11 mouse cellular contexts compared by ENCODE assay signal in the genomic region with DNA sequence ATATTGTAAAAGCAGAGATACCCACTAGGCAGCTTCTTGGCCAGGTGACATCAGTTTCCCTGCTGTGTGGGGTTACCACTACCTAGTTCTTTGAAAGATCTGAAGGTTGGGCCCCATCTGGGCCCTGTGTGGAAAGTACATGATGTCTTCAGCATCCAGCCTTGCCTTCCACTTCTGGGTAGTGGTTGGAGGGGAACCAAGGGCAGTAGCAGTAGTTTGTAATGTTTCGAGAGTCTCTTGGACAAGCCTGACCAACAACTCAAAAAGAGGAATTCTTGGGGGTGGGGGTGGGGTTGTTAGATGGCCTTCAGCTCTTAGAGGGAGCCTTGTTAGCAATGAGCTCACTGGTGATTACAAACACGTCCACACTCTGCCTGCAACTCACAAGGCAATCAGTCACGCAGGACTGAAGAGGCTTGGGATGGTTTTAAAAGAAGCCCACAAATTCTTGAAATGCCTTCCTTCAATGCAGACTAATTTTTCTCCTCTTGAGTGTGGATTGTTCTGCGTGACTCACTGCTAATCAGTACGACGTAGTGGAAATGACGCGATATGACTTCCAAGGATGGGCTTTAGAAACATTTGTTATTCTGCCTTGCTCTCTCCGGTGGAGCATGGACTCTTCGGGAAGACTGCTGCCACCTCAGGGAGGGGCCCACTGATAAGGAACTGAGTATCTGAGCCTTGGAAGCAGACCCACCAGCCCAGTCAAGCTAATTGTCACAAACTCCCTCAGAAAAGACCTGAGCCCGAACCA.
DNase-seq lines count a peak whose midpoint lies in the region; ATAC-seq lines count a peak whose summit lies in the region.
"Had no signal": no experiment of that assay in that cellular context is flagged by ENCODE, and none has a peak within 500 bp of the region (broad histone marks: within the 10 kb centered on the region; RNA-seq: fewer than 3 reads in every experiment).

No protein-coding gene starts in this region.

- H3K36me3 ChIP-seq in intestine, embryonic 16.5 days (ENCODE audit: control insufficient read depth, insufficient read depth, low read length) = no peaks in the 10 kb centered on the region
- no peaks in the 10 kb centered on the region for H3K36me3 ChIP-seq in intestine, embryonic 15.5 days
- no peaks in the 10 kb centered on the region for H3K36me3 ChIP-seq in hindbrain, embryonic 14.5 days (replicated peaks; ENCODE audit: control insufficient read depth, insufficient read depth)
- no peaks in the 10 kb centered on the region for H3K36me3 ChIP-seq in midbrain, embryonic 16.5 days (ENCODE audit: control insufficient read depth, insufficient read depth, low read length)
- H3K36me3 ChIP-seq: embryonic facial prominence, embryonic 10.5 days; liver, embryonic 12.5 days had no signal

- H3K4me2 ChIP-seq in intestine, embryonic 16.5 days (ENCODE audit: low read depth, low read length) = no peak overlapping the region
- H3K4me2 ChIP-seq in intestine, embryonic 15.5 days (replicated peaks) = no peak overlapping the region
- H3K4me2 ChIP-seq in hindbrain, embryonic 14.5 days (replicated peaks) = no peak overlapping the region; the same call in 1 of the 2 replicates
- no peak overlapping the region for H3K4me2 ChIP-seq in midbrain, embryonic 16.5 days (ENCODE audit: low read length)
- H3K4me2 ChIP-seq: liver, embryonic 12.5 days had no signal

- no peak overlapping the region for H3K9ac ChIP-seq in intestine, embryonic 16.5 days (ENCODE audit: low read depth, low read length)
- no peak overlapping the region for H3K9ac ChIP-seq in intestine, embryonic 15.5 days
- no peak overlapping the region for H3K9ac ChIP-seq in hindbrain, embryonic 14.5 days
- no peak overlapping the region for H3K9ac ChIP-seq in midbrain, embryonic 16.5 days (ENCODE audit: low read depth, low read length)
- H3K9ac ChIP-seq: liver, embryonic 12.5 days had no signal

- H3K27ac ChIP-seq in intestine, embryonic 16.5 days (ENCODE audit: low read length) = no peak overlapping the region
- H3K27ac ChIP-seq in intestine, embryonic 15.5 days = no peak overlapping the region
- no peak overlapping the region for H3K27ac ChIP-seq in hindbrain, embryonic 14.5 days
- H3K27ac ChIP-seq in midbrain, embryonic 16.5 days (ENCODE audit: low read length) = no peak overlapping the region
- H3K27ac ChIP-seq: liver, embryonic 12.5 days had no signal

- 0 out of 2 replicates have a peak, but pooled peaks have one; percentile 7 for ATAC-seq in intestine, embryonic 16.5 days
- no peak for ATAC-seq in intestine, embryonic 15.5 days
- ATAC-seq in hindbrain, embryonic 14.5 days (ENCODE audit: low FRiP score) = 0 out of 2 replicates have a peak, but pooled peaks have one; percentile 27
- peak; percentile 44 for ATAC-seq in midbrain, embryonic 16.5 days
- ATAC-seq: activated CD4-positive, CD25-positive, alpha-beta regulatory T cell, adult 4 months; liver, embryonic 12.5 days had no signal

- DNase-seq in adrenal gland, adult 2 months = peak; percentile 24
- no peak for DNase-seq in adrenal gland, postnatal 4 days (ENCODE audit: low spot score in 2 of 2)
- peak; percentile 24 for DNase-seq in hindbrain, embryonic 14.5 days (ENCODE audit: low spot score)
- DNase-seq in thymus, adult 18-20 months = no peak
- no peak for DNase-seq in cerebellum, adult 9-10 months

- H3K4me1 ChIP-seq in intestine, embryonic 16.5 days (ENCODE audit: control insufficient read depth, insufficient read depth, low read length) = no peaks in the 10 kb centered on the region
- no peaks in the 10 kb centered on the region for H3K4me1 ChIP-seq in intestine, embryonic 15.5 days (replicated peaks)
- H3K4me1 ChIP-seq in hindbrain, embryonic 14.5 days (replicated peaks; ENCODE audit: control insufficient read depth, insufficient read depth, low read length) = 0 out of 2 replicates have a peak, but pooled peaks cover 4% of the 10 kb centered on the region
- peaks cover 6% of the 10 kb centered on the region; the same call in 1 of the 2 replicates for H3K4me1 ChIP-seq in midbrain, embryonic 16.5 days (ENCODE audit: control insufficient read depth, insufficient read depth, low read length)
- H3K4me1 ChIP-seq: liver, embryonic 12.5 days had no signal

- no peaks in the 10 kb centered on the region for H3K27me3 ChIP-seq in intestine, embryonic 16.5 days (replicated peaks; ENCODE audit: control insufficient read depth, insufficient read depth, low read length)
- no peaks in the 10 kb centered on the region for H3K27me3 ChIP-seq in intestine, embryonic 15.5 days (replicated peaks)
- H3K27me3 ChIP-seq in hindbrain, embryonic 14.5 days (ENCODE audit: control insufficient read depth, insufficient read depth, low read length) = no peaks in the 10 kb centered on the region
- H3K27me3 ChIP-seq in midbrain, embryonic 16.5 days (ENCODE audit: control insufficient read depth, insufficient read depth, low read depth, low read length) = no peaks in the 10 kb centered on the region
- H3K27me3 ChIP-seq: liver, embryonic 12.5 days had no signal

- WGBS in intestine, embryonic 16.5 days = 29% methylated on average over 11 of the region's 11 CpGs
- 37% methylated on average over 11 of the region's 11 CpGs for WGBS in intestine, embryonic 15.5 days
- 12% methylated on average over 11 of the region's 11 CpGs for WGBS in hindbrain, embryonic 14.5 days
- WGBS in midbrain, embryonic 16.5 days = 22% methylated on average over 11 of the region's 11 CpGs

- H3K4me3 ChIP-seq in intestine, embryonic 16.5 days (ENCODE audit: low read length) = no peak overlapping the region
- no peak overlapping the region for H3K4me3 ChIP-seq in intestine, embryonic 15.5 days (replicated peaks)
- H3K4me3 ChIP-seq in hindbrain, embryonic 14.5 days (replicated peaks; ENCODE audit: low read length) = no peak overlapping the region
- no peak overlapping the region for H3K4me3 ChIP-seq in midbrain, embryonic 16.5 days (ENCODE audit: low read depth, low read length)
- H3K4me3 ChIP-seq: embryonic facial prominence, embryonic 10.5 days; liver, embryonic 12.5 days had no signal

- H3K9me3 ChIP-seq in intestine, embryonic 16.5 days (ENCODE audit: control insufficient read depth, low read length) = no peaks in the 10 kb centered on the region
- no peaks in the 10 kb centered on the region for H3K9me3 ChIP-seq in intestine, embryonic 15.5 days
- H3K9me3 ChIP-seq in hindbrain, embryonic 14.5 days (ENCODE audit: control insufficient read depth, low read length) = no peaks in the 10 kb centered on the region
- no peaks in the 10 kb centered on the region for H3K9me3 ChIP-seq in midbrain, embryonic 16.5 days (replicated peaks; ENCODE audit: control insufficient read depth, low read length, poor library complexity, severe bottlenecking)
- H3K9me3 ChIP-seq: embryonic facial prominence, embryonic 10.5 days; liver, embryonic 12.5 days had no signal

Comparison
In these comparisons a context has a peak if more than half of its experiments do, and no peak if none do; other contexts are left out.
1. DNase-seq: peak in adrenal gland, adult 2 months (single experiment) and hindbrain, embryonic 14.5 days (single experiment); none in adrenal gland, postnatal 4 days (0 of 2), thymus, adult 18-20 months (0 of 2) and cerebellum, adult 9-10 months (single experiment).